Mouse (Mus musculus) thymus, postnatal 25 days (tissue): ENCODE results near the gene Adamtsl1.

Source experiments
- DNase-seq: peaks from one replicate; pipeline ENCODE4 v3.0.0; 2022

Adamtsl1 gene

DNA sequence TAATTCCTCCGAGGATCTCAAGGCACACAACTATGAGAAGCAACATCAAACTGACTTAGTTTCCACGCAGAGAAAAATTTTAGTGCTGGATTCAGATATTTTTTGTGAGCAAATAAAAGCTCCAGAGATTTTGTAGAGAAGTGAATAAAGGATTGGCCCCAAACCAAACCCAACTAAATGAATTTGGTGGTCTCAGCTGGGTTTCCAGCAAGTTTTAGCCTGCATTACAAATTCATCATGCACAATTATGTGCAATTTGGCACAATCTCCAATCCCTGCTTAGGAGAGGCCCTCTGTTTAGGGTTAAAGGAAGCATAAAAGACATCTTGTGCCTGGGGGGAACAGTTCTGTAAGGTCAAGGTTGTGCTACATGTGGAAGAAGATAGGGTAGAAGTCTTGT, 427.9 kb downstream of the Adamtsl1 start:
- no peak for DNase-seq

DNA sequence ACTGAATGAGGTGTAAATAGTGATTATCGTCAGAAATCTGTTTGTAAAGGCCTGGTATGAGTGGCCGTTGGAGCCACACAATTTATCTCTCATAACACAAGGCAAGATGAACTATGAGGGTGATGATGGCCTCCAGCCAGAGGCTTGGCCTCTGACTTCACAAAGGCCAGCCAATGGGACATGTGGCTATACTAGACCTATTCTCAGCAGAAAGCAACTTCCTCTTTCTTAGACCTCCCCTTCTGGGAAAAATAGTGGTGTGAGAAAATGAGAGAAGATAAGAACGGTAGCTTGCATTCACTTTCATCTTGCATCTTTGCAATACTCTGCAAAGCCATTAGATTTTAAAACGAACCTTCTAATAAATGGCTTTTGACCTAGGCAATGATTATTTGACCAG, 439.6 kb downstream of the Adamtsl1 start:
- DNase-seq, result no peak

DNA sequence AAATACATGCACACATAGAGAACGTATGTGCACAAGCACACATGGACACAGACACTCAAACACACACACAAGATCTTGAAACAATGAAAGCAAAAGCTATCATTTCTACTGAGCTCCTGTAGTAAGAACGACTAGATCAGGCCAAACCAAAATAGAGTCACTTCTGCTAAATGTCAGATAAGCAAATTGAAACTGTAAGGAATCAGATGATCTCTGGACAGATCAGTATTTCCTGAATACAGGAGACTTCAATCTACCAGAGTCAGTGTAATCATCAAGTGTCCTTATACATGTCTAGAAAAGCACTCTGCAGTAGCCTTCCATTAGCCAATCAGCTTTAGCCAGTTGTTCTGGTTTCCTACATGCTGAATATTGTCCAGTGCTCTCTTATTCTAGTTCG, 441.4 kb downstream of the Adamtsl1 start:
- DNase-seq, result no peak

DNA sequence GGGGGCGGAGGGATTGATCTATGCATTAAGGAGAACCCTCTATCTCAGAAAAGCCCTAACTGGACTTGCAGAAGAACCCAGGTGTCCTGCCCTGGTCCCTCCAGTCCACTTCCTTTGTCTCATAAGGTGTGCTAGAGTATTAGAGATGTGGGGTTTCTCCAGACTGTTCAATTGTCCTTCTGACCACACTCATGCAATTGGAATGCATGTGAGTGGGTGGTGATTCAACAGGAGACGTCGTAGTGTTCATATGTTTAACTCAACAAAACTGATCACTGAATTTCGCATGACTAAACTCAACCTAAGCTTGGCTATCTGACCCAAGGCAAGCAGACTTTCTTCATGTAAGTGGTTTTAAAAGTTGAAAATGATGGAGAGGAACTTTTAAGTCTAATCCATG, 443.3 kb downstream of the Adamtsl1 start:
- DNase-seq, result no peak

DNA sequence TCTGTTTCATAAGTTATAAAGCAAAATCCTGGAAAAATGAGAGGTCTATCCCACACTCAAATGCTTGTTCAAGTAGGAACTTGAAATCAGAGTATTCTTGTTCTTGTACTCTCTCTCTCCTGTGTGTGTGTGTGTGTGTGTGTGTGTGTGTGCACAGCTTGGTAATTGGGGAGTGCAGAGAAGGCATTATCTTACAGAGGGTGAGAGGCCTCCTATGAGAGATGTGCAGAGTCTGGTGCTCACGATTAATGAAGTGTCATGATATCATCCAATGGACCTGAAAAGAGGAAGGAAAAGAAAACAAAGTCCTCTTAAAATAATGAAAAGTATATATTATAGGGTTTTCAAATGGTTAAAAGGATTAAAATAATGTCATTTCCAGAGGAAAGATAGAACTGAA, 443.9 kb downstream of the Adamtsl1 start:
- no peak for DNase-seq

DNA sequence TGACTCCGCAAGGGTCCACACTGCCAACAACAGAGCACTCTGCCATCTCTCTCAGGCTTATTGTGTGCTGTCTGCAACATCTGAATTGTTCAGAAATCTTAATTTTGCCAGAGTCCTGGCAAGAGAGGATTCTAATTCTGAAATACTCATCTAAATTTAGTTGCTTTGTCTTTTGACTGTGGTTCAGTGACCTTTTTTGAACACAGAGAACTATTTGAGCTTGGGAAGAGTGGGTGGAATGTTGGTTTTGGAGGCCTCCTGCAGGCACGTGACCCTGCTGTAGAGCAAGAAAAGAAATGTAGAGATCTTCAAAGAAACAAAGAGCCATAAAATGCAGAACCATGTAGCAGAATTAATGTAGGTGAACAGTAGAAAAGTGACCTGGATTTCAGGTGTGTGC, 445.0 kb downstream of the Adamtsl1 start:
- no peak for DNase-seq

DNA sequence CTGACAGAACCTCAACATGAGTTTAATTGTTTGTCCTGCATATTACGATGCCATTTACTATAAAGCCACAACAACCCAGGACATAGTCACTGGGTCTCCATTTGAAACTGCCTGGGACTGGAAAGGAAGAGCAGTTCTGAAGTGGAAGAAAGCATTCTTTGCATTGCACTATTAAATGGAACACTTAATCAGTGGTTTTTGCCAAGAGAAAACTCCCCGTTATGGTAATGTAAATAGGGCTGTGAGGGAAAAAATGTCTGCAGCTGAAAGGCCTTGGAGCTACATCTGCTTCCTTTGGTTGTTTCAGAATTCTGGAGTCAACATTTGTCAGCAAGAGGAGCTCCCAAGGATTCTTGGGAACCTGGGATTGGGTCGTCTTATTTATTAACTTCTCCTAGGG, 462.2 kb downstream of the Adamtsl1 start:
- no peak for DNase-seq

DNA sequence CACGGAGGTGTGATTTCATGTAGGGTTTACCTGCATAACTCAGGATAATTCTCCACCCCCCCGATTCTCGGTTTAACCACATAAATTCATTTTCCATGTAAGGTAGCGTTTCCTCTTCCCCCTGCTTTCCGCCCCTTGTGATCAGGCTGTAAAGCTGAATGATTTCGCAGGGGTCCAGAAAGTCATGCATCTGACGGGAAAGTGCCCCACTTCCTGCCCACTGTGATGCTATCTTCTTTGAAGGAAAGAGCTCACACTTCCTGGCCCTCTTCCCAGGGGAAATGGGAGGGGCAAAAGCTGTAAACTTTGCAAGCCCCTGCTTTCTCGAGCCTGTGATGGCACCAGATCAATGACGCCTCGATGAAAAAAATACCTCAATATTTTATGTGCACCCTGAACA, 465.2 kb downstream of the Adamtsl1 start:
- DNase-seq, result no peak

DNA sequence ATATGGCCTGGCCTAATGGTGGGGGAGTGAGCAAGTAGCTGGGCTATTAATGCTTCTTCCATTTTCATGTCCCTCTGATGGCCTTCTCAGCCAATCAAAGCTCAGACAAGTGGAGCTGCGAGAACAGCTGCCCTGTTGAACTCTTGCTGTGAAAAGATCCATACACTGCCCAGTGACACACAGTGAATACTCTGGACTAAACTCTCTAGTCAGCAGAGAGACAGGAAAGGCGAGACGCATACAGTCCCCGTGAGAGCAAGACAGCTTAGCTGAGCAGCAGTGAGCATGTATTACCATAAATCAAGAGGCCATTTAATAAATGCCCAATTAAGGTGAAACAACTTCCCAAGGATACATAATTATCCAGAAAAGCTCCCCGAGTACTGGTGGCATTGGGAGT, 492.6 kb downstream of the Adamtsl1 start:
- no peak for DNase-seq

DNA sequence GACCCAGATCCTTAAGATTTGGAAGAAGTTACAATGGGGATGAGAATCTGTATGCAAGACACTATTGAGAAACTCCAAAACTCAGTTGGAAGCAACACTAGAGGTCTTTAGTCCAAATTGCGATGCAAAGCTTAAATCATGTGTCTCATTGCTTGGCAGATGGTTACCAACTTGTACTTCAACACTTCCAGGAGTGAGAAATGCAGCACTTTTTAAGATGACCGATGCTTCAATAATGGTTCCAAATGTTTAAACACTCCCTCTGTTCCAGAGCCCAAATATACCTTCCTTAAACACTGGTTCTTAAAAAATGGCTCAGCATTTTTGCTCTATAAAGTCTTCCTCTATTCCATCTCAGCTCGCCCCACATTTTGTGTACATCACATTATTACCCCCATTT, 499.7 kb downstream of the Adamtsl1 start:
- DNase-seq, result no peak

DNA sequence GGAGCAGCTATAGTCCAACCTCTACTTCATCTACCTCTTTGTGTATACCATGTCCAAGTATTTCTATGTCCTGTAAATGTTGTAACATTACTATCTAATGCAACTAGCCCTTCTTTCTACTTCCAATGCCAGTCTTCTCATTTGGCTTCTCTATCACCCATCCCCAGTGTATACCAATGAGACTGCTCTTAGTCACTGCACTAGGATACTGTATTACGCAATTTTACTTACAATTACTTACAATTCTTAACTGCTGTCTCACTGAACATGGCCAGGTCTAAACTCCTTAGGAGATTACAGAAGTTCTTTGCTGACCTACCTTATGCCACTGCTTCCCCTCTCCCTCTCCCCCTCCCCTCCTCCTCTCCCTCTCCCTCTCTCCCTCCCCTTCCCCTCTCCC, 505.0 kb downstream of the Adamtsl1 start:
- DNase-seq, result no peak

DNA sequence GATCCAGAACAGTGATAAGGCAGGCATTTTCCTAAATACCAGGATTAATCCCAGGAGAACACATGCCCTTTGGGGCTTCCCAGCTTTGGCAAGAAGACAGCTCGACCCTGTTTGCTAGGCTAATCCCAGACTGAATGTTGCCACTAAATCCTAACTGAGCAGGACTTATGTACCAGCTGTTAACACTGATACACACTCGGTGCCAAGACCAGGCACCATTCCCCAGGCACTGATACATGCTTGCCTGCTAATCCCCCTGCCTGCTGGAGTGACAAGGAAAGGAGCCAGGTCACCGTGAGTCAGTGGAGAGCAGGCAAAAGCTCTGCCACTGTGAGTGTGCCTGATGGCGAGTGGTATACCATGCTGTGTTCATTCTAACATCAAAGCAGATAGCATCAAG, 505.6 kb downstream of the Adamtsl1 start:
- DNase-seq, result no peak

DNA sequence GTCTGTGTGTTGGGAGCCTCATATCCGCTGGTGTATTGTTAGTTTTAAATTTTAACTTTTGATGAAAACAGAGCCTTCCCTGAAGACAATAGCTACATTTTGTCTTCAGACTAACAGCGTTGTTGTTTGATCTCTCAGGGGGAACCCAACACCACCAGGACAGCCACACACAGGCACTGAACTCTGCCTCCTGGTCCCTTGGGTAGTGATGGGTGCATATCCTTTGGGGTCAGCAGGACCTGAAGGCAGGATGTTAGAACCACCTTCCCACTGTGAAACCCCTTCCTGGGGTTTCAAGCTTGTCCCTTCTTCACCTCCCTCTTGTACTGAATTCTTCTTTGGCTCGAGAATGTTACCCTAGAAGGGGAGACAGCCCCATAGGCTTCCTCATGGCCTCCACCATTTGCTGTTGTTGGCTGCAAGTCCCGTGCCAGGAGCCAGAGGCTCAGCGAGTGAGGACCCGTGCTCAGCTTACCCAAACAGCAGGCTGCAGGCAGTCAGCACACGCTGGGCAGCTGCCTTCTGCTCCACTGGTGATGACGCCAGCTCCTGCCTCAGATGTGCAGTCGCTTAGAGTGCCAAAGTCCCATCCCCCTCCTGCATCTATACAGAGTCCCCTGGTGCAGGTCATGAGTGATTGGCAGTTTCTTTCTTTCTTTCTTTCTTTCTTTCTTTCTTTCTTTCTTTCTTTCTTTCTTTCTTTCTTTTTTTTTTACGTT, 506.6 kb downstream of the Adamtsl1 start:
- DNase-seq, result no peak

DNA sequence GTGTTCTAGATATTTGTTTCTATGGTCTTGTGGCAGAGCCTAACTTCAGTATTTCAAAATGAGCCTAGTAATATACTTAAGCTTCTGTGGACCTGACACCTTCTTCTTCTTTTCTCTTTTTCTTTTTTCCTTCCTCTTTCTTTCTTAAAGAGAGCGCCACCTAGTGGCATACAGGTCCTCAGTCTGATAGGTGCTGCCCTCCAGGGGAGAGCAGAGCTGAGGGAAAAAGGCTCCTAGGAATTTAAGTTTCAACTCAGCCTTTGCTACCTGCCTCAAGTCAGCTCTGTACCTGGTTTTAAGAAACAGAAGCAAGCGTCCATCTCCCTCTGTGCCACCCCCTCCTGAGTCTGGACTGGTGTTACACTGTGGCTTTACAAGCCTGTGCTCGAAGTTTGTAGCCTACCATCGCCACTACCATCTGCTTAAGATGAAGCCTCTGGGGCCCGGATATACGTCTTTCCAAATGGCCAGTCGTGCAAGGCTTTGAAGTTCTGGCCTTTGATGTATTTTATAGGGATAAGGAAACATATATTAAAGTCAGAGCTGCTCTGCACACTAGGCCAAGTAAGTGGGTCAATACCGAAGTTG, 510.7 kb downstream of the Adamtsl1 start:
- DNase-seq, result no peak

DNA sequence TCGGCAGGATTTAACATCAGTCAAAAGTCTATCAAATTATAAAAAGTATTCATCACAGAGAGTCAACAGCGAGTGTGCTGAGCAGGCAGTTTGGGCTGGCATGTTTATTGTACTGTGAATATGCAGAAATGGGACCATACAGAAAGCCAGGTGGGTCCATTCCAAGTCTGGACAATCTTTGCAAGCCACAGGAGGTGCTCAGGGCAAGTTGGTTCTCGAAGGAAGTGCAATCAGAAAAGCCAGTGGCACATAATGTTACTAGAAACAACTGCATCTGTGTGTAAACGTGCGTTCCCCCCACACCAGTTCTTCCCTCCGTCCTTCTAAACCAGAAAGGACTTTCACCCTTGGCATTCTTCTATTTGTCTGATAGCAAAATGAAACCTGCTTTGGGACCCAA, 515.5 kb downstream of the Adamtsl1 start:
- no peak for DNase-seq

DNA sequence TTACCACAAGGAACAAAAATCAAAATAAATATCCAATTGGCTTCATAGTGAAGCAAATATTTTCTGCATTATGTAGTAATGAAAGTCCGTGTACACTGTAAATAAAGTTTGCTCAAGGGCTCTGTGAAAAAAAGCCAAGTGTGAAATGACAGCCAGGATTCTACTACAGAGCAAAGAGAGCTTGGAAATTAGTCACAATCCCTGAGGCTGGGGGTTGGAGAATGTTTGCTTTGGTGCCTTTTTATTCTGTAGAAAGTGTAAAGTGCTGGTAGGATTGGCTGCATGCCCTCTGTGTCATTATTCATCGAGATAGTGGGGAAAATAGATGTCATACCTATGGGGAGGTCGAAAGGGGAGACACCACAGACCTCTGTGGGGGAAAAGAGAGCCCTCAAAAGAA, 516.2 kb downstream of the Adamtsl1 start:
- DNase-seq, result no peak

DNA sequence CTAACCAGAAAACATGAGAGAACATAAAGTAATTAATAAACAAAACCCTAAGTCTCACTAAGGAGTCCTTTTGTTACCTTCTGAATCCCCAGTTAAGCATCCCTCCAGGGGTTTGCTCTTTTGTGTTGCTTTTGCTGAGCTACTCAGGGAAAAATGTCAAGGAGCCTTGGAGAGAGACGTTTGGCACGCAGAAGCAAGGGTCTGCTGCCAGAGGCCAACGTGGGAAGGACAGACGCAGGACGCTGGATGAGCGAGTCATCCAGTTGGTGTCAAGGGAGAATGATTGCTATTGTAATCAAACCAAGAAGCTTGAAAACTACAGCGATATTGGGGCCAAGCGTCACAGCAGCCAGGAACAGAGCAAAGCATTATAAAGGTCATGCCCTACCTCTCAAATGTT, 517.1 kb downstream of the Adamtsl1 start:
- DNase-seq, result no peak

DNA sequence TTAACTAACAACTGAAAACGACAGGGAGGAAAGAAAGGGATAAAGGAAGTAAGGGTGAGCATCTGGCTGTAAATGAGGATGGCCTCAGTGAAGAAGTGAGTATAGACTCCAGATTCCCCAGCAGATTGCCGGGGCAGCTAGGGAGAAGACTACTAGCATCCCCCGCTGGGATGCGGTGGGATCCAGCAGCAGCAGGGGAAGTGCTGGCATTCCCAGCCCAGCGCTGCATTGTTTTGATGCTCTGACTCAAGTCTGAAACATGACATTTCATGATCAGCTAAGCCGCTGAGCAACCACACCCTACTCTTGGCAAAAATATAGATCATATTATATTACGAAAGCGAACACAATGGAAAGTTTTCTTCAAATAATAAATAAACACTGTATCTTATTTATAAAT, 526.9 kb downstream of the Adamtsl1 start:
- DNase-seq, result no peak

DNA sequence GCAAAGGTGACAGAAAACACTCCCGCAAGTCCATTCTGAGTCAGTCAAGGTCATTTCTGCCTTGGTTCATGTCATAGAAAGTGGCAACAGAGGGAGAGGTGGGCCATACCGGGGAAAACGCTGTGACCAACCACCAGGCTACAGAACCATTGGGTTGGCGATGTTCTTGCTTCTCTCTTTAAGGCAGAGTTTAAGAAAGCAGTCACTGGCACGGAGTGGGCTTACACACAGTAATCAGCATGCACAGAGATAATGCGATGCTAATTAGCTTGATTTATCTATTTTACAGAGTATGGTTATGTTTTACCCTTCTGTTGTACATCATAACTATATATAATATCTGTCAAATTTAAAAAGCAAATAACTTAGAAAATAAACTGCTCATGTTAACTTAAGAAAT, 531.5 kb downstream of the Adamtsl1 start:
- DNase-seq, result no peak

DNA sequence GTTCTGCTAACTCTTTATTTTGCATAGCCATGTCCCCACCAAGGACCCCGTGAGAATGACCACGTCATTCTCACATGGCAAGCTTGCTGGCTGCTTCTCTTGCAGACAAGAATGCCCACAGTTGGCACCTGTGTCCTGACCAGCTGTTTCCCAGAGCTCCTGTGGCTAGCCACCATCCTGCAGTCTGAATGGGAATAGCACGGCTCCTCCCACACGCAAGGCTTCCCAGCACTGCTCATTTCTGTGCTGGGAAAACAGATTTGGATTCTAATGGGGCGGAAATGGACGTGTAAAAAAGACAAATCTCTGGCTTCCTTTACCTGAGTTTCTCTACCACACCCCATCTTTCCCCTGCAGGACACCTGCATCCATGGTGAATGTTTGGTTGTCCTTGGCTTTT, 531.9 kb downstream of the Adamtsl1 start:
- DNase-seq, result no peak

DNA sequence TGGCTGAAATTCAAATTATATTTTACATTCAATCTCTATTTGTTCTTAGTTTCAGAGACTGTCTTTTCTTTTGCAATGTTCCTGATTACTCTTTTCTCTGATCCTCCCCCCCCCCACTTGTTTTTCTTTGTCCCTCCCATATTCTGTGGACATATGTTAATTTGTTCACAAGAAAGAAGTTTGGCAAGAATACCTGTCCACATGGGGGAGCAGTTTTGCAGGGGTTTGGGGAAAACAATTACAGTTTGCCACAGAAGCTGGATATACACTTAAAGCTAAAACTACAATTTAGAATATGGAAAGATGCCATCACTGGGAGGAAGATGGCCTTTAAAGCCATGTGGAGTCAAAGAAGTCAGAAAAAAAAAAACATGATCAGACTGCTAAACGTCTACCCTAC, 532.9 kb downstream of the Adamtsl1 start:
- no peak for DNase-seq

DNA sequence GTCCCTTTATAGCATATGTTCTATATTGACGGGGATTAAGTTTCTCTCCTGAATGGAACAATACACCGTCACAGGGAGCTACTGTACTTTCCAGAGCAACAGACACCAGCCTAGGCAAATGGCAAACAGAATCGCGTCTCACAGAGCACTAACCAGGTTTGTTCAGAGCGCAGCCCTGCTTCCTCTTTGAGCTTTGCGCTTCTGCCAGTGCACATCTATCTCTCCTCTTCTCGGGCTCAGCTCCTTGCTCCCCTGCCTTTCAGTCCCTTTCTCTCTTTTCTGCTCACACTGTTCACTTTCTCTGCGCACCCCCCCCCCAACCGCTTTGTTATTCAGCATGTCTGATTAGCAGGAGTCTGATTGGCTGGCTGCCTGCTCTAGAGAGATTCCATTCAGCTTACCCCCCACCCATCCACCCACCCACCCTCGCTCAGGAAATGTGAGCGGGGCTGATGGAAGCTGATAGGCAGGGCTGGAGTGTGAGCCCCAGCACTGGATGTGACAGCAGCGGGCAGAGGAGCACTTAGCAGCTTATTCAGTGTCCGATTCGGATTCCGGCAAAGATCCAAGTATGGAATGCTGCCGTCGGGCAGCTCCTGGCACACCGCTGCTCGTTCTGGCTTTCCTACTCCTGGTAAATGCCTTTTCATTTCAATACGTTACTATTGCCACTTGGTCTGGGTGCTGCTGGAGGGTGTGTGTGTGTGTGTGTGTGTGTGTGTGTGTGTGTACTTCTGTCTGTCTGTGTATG, 539.7 kb downstream of the Adamtsl1 start:
- no peak for DNase-seq

DNA sequence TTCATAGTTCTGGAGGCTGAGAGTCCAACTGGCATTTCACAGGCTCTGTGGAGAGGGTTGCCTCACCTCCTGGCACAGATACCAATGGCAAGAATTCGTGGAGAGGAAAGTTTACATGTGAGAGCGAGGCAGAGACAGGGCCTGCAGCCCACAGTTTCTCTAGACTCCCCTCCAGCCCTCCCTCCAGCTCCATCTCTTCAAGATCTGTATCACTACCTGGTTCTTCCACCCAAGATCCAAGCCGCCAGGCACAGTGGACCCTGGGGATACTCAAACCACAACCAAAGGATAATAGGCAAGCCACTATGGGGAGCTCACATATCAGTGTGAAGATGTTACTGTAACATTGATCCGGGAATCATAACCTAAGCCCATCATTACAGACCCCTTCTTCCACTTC, 546.6 kb downstream of the Adamtsl1 start:
- no peak for DNase-seq

DNA sequence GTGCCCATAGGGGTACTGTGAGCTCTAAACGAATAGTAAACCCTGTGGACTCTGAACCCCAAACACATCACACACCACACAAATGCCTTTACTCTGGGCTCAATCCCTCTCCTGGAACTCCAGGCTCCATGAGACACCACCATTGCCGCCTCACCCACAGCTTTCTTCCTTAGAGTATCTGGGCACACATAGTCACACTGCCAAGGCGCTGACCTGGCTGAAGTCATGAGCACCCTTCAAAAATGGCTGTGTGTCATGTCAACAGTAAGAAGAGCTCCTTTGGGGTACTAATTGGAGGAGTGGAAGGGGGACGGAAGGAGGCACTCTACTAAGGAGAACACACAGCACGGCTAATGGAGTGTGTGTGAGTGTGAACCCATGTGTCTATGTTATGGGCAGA, 554.4 kb downstream of the Adamtsl1 start:
- no peak for DNase-seq
